Mouse (Mus musculus): ENCODE measurements around the gene Rps6ka2.

Gene Rps6ka2

DNA sequence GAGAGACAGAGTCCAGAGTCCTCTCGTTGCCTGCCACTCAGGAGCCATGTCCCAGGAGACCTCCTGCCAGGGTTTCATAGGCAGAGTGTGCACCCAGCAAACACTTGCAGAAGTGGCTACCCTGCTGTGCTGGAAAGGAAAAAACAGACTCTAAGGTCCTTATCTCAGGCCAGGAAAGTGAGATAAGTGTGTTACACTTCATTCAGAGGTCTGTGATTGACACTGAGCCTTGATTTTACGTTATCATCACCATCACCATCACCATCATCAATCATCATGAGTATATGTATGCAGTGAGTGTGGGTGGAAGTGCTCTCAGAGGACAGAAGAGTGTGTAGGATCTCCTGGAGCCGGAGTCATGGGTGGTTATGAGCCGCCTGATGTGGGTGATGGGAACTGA is 51.4 kb downstream of the Rps6ka2 start:
- no peak for DNase-seq (ENCODE audit: low read depth)

DNA sequence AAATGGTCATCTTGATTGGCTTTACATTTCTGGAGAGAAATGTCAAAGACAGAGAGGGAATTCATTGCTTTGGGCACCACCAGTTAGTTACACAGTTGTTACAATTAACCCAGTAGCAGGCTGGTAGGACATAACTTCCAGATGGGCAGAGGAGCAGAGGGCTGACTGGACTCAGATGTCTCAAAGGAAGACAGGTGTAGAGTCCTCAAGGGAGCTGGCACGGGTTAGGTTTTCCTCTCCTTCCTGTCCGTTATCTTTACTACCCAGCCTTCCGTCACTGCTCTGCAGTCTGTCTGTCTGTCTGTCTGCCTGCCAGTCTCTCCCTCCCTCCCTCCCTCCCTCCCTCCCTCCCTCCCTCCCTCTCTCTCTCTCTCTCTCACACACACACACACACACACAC is 52.3 kb downstream of the Rps6ka2 start:
- DNase-seq (ENCODE audit: low read depth), result no peak

DNA sequence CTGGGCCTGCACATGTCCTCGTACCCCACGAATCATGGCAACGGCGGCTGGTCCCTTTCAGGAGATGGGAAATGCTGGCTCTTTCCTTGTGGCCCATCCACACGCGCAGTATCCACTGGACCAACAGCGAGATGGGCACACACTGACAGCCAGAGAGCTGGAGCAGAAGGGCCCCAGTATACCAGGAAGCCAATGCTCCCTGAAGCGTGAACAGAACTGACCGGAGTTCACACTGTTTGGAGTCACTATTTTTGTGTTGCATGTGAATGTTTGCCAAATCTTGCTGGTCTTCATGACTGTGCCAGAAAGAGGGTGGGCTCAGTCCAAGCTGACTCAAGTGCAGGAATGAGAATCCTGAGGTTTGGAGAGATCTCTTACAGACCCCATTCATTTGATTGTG is 58.6 kb downstream of the Rps6ka2 start:
- no peak for DNase-seq (ENCODE audit: low read depth)

DNA sequence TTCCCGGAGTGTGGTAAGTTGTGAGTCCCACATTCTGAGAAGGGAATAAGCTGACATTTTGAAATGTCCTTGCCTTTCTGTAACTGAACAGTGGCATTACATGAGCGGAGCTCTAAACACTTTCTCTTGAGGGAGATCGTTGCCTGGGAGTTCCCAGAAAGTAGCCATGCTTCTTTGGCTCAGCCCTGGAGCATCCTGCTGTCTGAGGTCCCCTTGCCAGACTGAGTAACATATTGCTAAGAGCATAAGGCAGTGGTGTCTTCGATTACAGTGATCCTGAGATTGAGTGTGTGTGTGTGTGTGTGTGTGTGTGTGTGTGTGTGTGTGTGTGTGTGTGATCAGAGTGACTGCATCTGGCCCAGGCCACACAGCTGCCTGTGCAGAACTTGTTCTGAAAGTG is 61.4 kb downstream of the Rps6ka2 start:
- no peak for DNase-seq (ENCODE audit: low read depth)

DNA sequence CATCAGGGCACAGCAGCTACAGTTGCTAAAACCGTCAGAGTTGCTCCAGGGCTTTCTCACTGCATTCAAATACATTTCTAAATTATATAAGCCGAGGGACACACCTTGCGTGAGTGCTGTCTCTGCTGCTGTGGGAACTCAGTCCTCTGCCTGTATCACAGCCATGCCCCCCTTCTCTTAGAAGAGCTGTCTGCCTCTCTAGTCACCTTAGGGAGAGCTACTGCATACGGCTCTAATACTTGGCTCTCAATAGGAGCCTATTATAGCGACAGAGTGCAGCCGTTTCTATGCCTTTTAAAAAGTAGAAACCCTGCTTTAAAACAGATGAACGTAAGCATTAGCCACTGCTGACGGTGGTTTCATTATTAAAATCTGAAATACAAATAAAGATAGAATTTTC is 61.9 kb downstream of the Rps6ka2 start:
- DNase-seq (ENCODE audit: low read depth), result no peak

DNA sequence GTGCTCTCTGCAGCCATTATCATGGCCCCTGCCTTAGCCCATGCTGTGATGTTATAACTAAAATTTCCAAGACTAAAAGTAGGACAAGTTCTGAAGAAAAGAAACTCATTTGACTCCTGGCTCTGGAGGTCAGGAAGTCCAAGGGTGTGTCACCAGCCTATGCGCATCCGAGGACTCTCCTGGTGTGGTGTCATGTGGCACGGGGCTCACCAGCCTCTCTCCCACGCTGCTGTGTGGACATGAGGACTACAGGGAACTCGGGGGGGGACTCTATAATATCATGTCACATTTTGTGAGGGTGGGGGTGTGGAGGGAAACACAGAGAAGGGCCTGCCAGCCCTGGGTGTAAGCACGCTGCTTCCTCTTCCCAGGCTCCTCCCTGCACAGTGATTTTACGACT is 62.5 kb downstream of the Rps6ka2 start:
- no peak for DNase-seq (ENCODE audit: low read depth)

DNA sequence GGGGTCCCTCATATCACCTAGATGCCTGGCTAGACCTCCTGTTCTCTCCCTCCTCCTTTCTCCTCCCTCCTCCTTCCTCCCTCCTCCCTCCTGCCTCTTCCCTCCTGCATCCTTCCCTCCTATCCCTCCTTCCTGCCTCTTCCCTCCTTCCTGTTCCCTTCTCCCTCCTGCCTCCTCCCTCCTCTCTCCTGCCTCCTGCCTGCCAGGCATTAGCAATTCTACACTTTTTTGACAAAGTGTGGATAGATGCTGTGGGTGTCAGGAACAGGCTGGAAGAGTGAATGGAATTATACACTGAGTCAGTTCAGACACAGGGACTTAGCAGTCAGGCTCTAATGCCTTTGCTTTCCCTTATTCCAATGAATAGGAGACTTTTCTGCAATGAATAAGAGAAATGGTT is 63.3 kb downstream of the Rps6ka2 start:
- DNase-seq (ENCODE audit: low read depth), result no peak

DNA sequence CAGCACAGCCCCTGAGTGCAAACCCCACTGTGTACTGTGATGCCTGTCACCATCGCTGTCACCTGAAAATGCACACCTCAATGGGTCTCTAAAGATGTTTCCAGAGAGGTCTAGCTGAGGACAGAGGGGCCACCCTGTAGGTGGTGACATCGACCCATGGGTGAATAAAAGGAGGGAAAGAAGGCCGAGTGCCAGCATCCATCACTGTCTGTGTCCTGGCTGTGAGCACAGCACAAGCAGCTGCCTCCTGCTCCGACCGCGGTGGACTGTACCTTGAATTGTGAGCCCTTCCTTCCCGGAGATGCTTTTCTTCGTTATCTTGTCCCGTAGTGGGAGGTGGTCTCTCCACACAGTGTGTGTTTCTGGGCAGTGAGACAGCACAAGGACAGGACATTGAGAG is 67.8 kb downstream of the Rps6ka2 start:
- no peak for DNase-seq (ENCODE audit: low read depth)

DNA sequence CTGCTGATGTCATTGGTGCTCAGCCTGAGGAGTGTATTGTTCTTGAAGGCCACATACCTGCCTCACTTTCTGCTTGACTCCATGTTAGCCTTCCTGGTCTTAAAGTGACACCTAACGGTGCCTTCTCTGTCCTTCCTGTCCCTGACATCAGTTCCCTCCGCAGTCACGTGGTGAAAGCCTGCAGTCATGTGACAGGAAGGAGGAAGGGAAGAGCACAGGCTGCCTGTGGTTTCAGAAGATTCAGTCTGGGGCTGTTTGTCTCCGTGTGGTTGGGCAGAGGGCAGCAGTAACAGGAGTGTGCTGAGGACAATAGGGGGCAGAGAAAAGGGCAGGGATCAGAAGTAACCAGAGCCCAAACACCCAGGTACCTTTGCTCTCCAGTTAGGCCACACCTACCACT is 68.9 kb downstream of the Rps6ka2 start:
- peak; percentile 13 for DNase-seq (ENCODE audit: low read depth)

DNA sequence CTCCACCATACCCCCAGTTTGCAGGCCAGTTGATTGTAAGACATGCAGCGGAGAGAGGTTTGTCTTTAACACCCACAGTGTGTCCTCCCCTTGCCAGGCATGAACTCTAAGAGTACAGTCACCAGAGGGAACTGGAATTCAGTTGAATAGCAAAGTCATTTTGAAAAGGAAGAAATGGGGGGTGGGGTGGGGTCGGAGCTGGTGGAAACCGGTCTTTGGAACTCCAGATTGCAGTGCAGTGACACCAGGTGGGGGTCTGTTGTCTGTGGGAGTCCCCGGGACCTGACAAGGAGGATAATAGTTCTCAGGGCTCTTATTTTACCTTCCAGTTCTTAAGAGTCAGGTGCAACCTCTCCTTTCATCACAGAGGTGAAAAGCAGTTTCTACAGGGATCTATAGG is 70.6 kb downstream of the Rps6ka2 start:
- no peak for DNase-seq (ENCODE audit: low read depth)

DNA sequence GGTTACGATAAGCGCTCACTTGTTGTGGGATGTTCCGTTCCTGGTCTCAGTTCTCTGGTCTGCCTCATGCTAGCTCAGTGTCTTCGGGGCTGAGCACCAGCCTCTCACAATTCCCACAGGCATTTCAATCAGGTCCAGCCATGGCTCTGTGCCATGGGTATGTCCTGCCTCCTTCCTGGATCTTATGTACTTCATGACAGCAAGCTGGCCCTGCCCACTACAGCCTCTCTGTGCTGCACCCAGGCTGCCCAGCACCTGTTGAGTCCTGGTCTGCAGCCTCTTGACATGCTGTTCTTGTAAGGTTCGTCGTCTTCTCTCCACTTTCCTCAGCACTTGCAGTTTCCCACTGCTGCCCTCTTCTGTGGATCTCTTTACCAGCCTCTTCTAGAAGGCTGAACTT is 75.2 kb downstream of the Rps6ka2 start:
- DNase-seq (ENCODE audit: low read depth), result no peak

DNA sequence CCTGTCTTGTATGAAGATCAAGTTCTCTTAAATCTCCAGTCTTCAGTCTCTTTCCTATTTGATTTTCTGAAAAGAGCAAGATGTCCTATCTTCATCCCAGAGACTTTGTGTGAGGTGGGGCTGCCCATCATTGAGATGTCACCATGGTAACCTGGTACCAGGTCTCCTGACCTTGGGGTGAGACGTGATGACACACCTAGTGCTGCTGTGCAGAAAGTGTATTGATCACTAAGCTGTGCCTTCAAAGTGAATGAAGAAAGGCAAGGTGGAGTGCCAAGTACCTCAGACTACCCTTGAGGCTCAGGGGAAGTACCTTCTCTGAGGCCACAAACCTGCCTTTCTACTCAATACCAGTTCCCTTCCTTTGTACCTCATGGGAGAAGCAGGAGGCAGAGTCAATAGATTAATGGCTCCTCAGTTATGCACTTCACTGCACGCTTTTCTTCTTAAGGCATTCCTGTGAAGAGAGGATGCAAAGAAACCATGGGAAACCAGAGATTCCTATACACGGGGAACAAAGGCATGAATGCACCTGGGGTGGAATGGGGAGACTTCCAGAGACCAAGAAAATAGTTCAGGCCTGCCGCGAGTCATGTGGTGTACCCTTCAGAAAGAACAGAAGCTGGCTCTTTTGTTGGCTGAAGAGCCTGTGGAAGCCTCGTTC is 77.1 kb downstream of the Rps6ka2 start:
- DNase-seq (ENCODE audit: low read depth), result no peak

DNA sequence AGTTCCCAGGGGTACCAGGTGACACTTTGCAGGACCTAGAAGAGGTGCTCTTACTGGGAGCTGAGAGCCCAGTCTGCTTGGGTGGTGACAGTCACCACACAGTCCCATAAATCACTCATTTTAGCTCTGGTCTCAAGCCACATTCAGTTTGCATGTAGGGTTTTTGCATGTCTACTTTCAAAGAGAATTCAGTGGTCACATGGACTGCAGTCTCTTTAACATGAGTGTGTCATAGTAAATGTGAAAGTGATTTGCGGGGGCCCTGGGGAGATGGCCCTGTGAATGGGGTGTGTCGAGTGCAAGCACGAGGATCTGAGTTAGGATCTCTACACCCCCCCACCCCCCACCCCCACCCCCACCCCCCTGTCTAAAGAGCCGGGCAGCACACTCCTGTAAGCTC is 80.5 kb downstream of the Rps6ka2 start:
- DNase-seq (ENCODE audit: low read depth), result no peak

DNA sequence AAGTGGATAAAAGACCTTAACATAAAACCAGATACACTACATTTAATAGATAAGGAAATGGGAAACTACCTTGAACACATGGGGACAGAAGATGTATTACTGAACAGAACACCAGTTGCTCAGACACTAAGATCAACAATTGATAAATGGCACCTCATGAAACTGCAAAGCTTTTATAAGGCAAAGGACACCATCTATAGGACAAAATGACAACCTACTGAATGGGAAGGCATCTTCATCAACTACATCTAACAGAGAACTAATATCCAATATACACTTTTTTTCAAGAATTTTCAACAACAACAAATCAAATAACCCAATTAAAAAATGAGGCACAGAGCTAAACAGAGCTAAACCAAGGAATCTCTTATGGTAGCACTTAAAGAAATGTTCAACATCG is 87.3 kb downstream of the Rps6ka2 start:
- DNase-seq (ENCODE audit: low read depth), result peak; percentile 23

DNA sequence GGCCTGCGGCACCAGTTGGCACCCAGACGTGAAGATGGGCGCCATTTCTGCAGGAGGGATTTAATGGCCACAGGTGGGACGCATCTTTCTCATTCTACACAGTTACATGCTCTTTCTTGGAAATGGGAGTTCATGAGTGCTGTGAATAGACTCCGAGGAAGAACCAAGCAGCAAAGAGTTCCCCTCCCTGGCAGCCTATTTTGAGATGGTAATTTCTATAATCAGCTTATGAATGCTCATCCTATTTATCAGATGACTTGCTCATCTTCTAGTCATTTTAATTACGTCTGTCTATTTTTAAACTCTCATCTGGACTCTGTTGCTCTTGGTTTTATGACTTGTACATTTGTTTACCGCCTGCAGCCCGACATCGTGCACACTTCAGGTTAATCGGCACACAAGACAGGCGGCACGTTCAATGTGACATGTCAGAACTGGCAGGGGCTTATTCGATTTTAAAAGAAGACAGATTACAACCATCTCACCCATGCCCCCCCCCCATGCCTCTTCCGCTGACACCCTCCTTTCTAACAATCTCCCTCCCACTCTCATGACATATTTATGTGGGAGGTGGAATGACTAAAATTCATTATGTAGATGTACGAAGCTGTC is 88.9 kb downstream of the Rps6ka2 start:
- no peak for DNase-seq (ENCODE audit: low read depth)

DNA sequence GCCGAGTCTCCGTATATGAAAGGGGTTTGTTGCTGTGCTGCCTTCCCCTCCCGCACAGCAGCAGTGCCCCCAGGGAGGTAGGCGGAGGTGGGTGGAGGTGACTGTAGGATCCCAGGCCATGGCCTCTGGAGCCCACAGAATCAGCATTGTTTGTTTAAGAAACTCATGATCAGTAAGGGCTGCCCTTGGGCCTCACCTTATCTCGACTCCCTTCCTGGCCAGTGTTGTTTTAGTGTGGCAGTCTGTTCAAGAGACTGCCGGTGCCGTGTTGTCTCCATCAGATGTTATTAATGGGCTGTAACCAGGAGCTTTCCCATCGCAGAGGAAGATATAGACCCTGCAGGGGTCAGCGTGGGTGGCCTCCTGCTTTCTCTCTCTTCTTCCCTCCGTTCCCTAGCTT is 90.4 kb downstream of the Rps6ka2 start:
- DNase-seq (ENCODE audit: low read depth), result no peak

DNA sequence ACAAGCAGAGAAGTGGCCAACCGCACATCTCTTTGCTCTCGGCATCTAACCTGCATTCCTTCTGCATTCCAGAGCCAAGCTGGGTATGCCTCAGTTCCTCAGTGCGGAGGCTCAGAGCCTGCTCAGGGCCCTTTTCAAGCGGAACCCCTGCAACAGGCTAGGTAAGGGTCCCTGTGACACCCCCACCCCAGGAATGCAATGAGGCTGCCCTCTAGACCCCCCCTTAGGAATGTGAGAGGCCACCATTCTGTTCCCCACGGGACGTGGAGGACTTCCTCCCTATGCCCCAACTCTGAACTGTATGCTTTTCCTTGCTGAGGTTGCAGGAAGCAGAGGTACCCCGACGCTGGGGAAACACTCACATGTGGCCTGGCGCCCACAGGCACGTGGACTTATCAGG is 92.1 kb downstream of the Rps6ka2 start:
- no peak for DNase-seq (ENCODE audit: low read depth)

DNA sequence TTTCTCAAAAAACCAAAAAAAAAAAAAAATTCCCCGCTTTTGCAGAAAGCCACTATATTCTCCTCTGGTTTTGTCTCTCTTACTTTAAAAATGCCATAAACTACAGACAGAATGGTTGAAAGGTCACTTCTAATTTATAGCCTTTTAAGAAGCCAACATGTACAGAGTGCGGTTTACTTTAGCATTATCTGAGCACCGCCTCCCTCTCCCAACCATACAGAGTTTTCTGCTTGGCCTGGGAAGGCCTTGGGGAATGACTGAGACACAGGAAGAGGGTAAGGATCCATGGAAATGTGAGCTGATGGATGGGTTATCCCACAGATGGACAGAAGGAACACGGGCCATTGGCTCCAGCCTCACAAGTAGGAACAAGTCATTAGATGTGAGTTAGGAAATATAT is 92.7 kb downstream of the Rps6ka2 start:
- no peak for DNase-seq (ENCODE audit: low read depth)

DNA sequence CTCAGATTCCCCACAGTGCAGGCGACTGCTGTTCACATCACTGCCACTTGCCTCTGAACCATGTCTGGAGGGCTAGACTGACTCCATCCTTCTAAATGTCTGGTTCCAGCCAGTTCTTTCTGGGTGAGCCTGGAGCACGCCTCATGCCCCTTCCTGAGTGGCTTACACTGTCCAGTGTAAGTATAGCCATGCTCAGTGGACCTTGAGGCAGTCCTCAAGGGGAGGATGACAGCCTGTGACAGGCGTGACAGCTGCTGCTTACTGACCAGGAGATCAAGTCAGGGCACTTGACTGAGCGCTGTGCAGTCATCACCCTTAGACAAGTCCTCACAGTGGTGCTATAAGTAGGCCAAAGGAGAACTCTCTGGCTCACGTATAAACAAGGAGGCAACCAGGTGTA is 94.7 kb downstream of the Rps6ka2 start:
- DNase-seq (ENCODE audit: low read depth), result no peak

DNA sequence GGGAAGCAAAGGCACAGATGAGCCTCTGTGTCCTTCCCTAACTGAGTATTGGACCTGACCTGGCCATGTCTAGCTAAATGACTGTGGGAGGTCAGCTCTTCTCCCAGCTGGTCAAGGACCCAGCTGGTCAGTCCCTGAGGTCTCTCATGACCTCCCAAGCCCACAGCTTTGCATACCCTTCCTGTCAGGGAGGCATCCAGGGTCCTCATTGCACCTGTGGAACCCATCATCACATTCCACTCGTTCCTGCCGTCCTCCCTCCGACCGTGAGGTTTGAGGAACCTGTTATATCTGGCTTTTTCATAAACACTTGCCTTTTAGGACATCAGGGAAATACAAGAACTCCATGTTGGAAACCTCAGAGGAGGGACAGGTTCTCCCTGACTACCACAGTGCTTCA is 95.4 kb downstream of the Rps6ka2 start:
- DNase-seq (ENCODE audit: low read depth), result no peak

DNA sequence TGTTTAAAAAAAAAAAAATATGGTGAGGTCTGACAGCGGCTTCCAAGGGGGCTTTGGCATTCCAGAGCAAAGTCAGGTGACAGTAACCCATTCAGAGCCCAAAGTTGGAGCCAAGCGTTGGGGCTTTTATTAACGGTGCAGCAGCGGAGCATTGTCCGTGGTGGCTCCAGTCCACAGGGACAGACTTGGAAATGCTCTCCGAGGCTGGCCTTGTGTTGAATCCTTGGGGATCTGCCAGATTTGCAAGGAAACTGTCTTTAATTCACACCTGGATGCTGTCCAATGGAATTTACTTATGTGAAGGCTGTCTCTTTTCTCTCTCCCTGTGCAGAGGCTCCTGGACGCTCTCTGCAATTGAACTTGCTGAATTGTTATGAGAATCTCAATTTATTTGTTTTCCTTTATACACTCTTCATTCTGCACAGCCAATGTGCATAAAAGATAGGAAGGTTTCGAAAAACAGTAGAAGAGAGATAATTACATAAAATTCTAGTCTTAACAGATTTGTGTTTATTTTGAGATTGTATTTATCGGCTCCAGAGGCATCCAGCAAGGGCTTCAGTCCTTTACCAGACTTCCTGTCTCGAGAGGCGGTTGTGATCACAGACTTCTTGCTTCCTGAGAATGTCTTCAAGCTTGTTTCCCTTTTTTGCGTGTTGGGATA is 95.9 kb downstream of the Rps6ka2 start:
- no peak for DNase-seq (ENCODE audit: low read depth)

DNA sequence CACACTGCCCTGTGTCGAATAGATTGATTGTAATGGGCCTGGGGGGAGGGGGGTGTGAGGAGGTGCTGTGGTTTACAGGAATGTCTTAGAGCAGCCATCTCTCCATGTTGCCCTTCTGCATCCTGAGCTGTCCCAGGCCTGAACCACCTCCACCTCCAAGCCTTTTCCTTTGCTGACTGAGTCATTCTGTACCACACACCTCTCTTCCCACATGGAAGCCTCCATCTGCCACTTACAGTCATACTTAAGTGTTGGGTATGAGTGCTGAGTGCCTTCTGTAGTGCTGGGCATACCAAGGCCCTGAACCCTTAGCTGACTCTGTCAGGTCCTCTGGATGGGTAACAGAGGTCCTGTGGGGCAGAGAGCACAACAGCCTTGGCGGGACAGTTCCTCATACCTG is 97.9 kb downstream of the Rps6ka2 start:
- DNase-seq (ENCODE audit: low read depth), result no peak

DNA sequence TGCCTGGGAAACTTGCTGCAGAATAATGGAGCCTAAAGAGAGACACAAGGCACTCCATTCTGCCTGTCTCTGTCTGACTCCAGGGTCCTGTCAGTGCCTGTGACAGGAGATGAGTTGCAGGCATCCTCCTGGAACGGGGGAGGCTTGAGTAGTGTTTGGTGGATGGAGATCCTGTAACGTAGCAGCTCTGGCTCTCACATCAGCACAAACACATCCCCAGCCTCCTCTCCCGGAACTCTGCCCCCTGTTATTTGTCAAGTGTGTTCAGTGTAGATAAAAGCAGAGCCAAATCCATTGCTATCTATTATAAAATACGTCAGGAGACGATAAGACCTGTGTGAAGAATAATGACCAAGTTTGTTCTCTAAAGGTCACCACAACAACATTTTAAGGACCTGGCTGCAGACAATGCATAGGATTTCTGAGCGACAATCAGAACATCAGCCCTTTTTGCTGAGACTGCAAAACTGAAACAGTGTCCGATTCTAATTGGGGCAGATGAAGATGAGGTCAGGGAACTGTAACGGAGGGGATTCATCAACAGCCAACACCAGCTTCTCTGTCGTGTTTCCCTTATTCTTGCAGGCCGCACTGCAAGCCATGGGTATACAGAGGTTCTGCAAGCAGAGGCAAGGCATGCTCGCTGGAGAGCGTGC is 99.4 kb downstream of the Rps6ka2 start:
- no peak for DNase-seq (ENCODE audit: low read depth)
